Mouse (Mus musculus): ENCODE measurements around the gene Arl15. TPM values are rescaled to one million over a fixed set of nuclear protein-coding genes. Genes with fewer than 3 reads are reported as not detected.

The Arl15 gene
- polyA plus RNA-seq, 1 experiment from 2014 or later = 10.6 TPM

DNA sequence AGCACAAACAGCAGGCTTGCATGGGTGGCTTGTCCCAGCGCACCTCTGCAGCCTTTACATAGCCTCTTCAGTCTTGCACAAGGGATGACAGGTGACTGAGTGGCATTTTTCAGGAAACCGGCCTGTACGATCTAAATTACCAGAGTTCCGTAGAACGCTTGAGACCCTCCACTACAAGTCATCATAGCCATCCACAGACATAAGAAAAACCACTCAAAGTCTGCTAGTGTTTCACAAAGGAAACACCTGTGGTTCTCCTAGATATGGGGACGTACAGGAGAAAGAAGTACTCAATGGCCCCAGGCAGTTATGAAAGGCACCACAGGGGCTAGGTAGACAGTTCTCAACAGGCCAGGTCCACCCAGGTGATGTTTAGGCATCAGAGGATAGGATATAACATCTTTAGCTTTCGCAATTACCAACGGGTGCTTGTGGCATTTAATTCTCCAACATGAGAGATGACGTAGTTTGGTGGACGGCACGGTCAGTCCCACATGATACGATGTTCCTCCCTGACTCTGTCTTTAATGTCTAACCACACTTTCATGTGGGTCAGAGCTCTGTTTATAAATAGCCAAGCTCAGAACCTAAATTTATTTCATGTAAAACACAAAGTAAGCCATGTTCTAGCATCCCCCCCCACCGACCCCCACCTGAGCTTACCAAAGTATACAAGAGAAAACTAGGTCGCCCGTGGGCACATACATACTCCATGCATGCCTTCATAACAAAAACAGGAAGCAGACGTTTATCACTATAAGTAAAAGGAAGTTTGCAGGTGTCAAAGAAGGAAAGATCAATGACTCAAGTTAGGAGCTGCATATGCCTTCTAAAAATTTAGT lies 356.8 kb downstream of the Arl15 start:
- 76% methylated on average over 16 of the region's 16 CpGs for WGBS
- no peak overlapping the region for H3K4me2 ChIP-seq (ENCODE audit: low read depth, low read length)
- no peaks in the 10 kb centered on the region for H3K36me3 ChIP-seq (ENCODE audit: control insufficient read depth, insufficient read depth, low read length)
- no peak overlapping the region for H3K27ac ChIP-seq (ENCODE audit: low read length)
- H3K4me1 ChIP-seq (replicated peaks; ENCODE audit: control insufficient read depth, insufficient read depth, low read length) = no peaks in the 10 kb centered on the region
- H3K4me3 ChIP-seq (ENCODE audit: low read length) = no peak overlapping the region
- no peak overlapping the region for H3K9ac ChIP-seq (ENCODE audit: low read length)
- no peaks in the 10 kb centered on the region for H3K27me3 ChIP-seq (ENCODE audit: control insufficient read depth, insufficient read depth, low read depth, low read length)
- no peak for ATAC-seq (ENCODE audit: low read depth)
- H3K9me3 ChIP-seq (ENCODE audit: control insufficient read depth, low read length) = no peaks in the 10 kb centered on the region

- H3K9me3 ChIP-seq (ENCODE audit: control insufficient read depth, low read length) = no peaks in the 10 kb centered on the region
- no peaks in the 10 kb centered on the region for H3K4me1 ChIP-seq (replicated peaks; ENCODE audit: control insufficient read depth, insufficient read depth, low read length)
- no peak for ATAC-seq (ENCODE audit: low read depth)
- no peak overlapping the region for H3K4me3 ChIP-seq (ENCODE audit: low read length)
- no peak overlapping the region for H3K4me2 ChIP-seq (ENCODE audit: low read depth, low read length)
- H3K36me3 ChIP-seq (ENCODE audit: control insufficient read depth, insufficient read depth, low read length) = no peaks in the 10 kb centered on the region
- H3K27ac ChIP-seq (ENCODE audit: low read length) = no peak overlapping the region
- no peaks in the 10 kb centered on the region for H3K27me3 ChIP-seq (ENCODE audit: control insufficient read depth, insufficient read depth, low read depth, low read length)
- 67% methylated on average over 10 of the region's 10 CpGs for WGBS
- no peak overlapping the region for H3K9ac ChIP-seq (ENCODE audit: low read length)
Measured at GRCm38 (mm10) chr13:114151698-114152069, 357.4 kb downstream of the Arl15 start.

DNA sequence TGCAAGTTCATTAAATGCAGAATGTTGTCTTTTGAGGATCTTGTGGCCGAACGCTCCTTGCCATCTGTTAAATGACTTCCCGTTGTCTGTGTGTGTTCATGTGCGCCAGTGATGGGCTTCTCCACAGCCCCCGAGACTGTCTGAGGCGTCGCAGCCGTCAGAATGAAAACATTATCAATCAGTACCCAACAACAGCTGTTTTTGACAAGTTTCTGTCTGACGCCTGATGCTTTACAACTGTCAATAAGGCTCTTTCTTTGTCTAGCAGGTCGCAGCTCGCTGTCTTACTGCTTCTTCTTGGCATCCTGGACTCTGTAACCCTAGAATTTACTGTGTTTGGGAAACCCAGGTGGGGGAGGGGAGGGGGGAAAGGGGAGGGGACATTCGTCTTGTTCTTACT lies 362.4 kb downstream of the Arl15 start:
- H3K36me3 ChIP-seq (ENCODE audit: control insufficient read depth, insufficient read depth, low read length) = no peaks in the 10 kb centered on the region
- no peak overlapping the region for H3K9ac ChIP-seq (ENCODE audit: low read length)
- ATAC-seq (ENCODE audit: low read depth) = no peak
- no peak overlapping the region for H3K27ac ChIP-seq (ENCODE audit: low read length)
- H3K4me3 ChIP-seq (ENCODE audit: low read length) = no peak overlapping the region
- WGBS = 41% methylated on average over 12 of the region's 12 CpGs
- H3K9me3 ChIP-seq (ENCODE audit: control insufficient read depth, low read length) = no peaks in the 10 kb centered on the region
- H3K27me3 ChIP-seq (ENCODE audit: control insufficient read depth, insufficient read depth, low read depth, low read length) = no peaks in the 10 kb centered on the region
- H3K4me1 ChIP-seq (replicated peaks; ENCODE audit: control insufficient read depth, insufficient read depth, low read length) = no peaks in the 10 kb centered on the region
- no peak overlapping the region for H3K4me2 ChIP-seq (ENCODE audit: low read depth, low read length)

- Histone ChIP-seq H3K36me3 (ENCODE audit: control insufficient read depth, insufficient read depth, low read length) (no peaks in the 10 kb centered on the region), H3K9ac (ENCODE audit: low read length) (no peak overlapping the region), H3K27me3 (ENCODE audit: control insufficient read depth, insufficient read depth, low read depth, low read length) (no peaks in the 10 kb centered on the region), H3K4me1 (replicated peaks; ENCODE audit: control insufficient read depth, insufficient read depth, low read length) (no peaks in the 10 kb centered on the region), H3K27ac (ENCODE audit: low read length) (no peak overlapping the region), H3K9me3 (ENCODE audit: control insufficient read depth, low read length) (no peaks in the 10 kb centered on the region), H3K4me2 (ENCODE audit: low read depth, low read length) (no peak overlapping the region), H3K4me3 (ENCODE audit: low read length) (no peak overlapping the region)
- ATAC-seq (ENCODE audit: low read depth) = no peak
- 90% methylated on average over 9 of the region's 9 CpGs for WGBS
Measured at GRCm38 (mm10) chr13:114158111-114158730, 363.9 kb downstream of the Arl15 start.

DNA sequence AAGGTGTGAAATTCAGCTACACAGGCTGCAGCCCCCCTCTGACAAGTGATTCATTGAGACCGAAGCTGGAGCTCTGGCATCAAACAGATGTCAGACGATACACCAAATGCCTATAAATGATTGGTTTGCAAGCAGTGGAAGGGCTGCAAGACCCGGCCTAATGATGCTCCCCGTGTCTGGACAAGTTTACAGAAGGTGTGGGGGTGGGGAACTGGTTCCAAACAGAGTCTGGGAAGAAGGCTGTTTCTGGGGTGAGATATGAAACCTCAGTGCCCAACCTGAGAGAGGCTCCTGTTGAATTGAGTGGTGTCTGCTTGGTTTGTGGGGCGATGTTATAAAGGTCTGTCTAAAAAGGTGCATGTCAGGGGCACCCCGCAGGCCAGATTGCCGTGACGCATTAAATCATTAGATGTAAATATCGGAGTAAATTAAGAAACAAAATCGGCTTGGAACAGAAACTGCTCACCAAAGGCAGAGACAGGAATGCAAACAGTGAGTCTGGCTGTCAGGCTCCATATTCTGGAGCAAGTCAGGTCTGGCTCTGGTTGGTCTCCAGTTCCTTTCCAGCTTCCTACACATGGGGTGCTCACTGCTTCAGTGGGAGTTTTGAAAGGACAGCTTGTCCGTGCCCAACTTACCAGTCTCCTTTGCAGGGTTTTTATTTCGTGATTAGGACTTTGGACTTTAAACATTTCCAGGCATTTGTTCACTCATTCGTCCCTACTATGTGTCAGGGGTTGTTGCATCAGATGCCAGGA lies 365.5 kb downstream of the Arl15 start:
- no peak overlapping the region for H3K27ac ChIP-seq (ENCODE audit: low read length)
- no peak overlapping the region for H3K4me3 ChIP-seq (ENCODE audit: low read length)
- peaks cover 4% of the 10 kb centered on the region; the same call in 1 of the 2 replicates for H3K27me3 ChIP-seq (ENCODE audit: control insufficient read depth, insufficient read depth, low read depth, low read length)
- H3K4me1 ChIP-seq (replicated peaks; ENCODE audit: control insufficient read depth, insufficient read depth, low read length) = no peaks in the 10 kb centered on the region
- WGBS = 50% methylated on average over 13 of the region's 13 CpGs
- H3K9me3 ChIP-seq (ENCODE audit: control insufficient read depth, low read length) = no peaks in the 10 kb centered on the region
- no peaks in the 10 kb centered on the region for H3K36me3 ChIP-seq (ENCODE audit: control insufficient read depth, insufficient read depth, low read length)
- no peak overlapping the region for H3K4me2 ChIP-seq (ENCODE audit: low read depth, low read length)
- no peak for ATAC-seq (ENCODE audit: low read depth)
- H3K9ac ChIP-seq (ENCODE audit: low read length) = no peak overlapping the region

DNA sequence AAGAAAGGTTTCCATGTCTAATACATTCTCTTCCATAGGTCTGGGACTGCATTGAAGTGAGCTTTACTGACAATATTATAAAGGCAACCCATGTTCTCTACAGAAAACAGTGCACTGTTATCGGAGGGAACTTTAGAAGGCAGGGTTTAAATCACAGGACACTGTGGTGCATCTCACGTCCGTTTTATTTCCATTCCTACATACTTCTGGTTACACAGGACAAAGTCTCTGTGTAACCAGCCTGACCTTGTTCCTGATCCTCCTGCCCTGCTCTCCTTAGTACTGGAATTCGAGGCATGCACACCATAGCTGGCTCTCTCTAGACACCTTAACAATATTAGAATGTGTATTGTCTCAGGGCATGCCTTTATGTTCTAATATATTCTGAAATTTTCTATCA lies 368.4 kb downstream of the Arl15 start:
- Histone ChIP-seq H3K27me3 (ENCODE audit: control insufficient read depth, insufficient read depth, low read depth, low read length) (peaks cover 4% of the 10 kb centered on the region; the same call in 1 of the 2 replicates), H3K9me3 (ENCODE audit: control insufficient read depth, low read length) (no peaks in the 10 kb centered on the region), H3K9ac (ENCODE audit: low read length) (no peak overlapping the region), H3K4me1 (replicated peaks; ENCODE audit: control insufficient read depth, insufficient read depth, low read length) (no peaks in the 10 kb centered on the region), H3K4me2 (ENCODE audit: low read depth, low read length) (no peak overlapping the region), H3K36me3 (ENCODE audit: control insufficient read depth, insufficient read depth, low read length) (no peaks in the 10 kb centered on the region), H3K27ac (ENCODE audit: low read length) (no peak overlapping the region), H3K4me3 (ENCODE audit: low read length) (no peak overlapping the region)
- 48% methylated on average over 4 of the region's 4 CpGs for WGBS
- no peak for ATAC-seq (ENCODE audit: low read depth)

- Histone ChIP-seq H3K27ac (ENCODE audit: low read length) (no peak overlapping the region), H3K4me2 (ENCODE audit: low read depth, low read length) (no peak overlapping the region), H3K36me3 (ENCODE audit: control insufficient read depth, insufficient read depth, low read length) (no peaks in the 10 kb centered on the region), H3K9me3 (ENCODE audit: control insufficient read depth, low read length) (no peaks in the 10 kb centered on the region), H3K4me3 (ENCODE audit: low read length) (no peak overlapping the region), H3K4me1 (replicated peaks; ENCODE audit: control insufficient read depth, insufficient read depth, low read length) (no peaks in the 10 kb centered on the region), H3K27me3 (ENCODE audit: control insufficient read depth, insufficient read depth, low read depth, low read length) (peaks cover 4% of the 10 kb centered on the region; the same call in 1 of the 2 replicates), H3K9ac (ENCODE audit: low read length) (no peak overlapping the region)
- 45% methylated on average over 7 of the region's 7 CpGs for WGBS
- no peak for ATAC-seq (ENCODE audit: low read depth)
Measured at GRCm38 (mm10) chr13:114165616-114166015, 371.3 kb downstream of the Arl15 start.

DNA sequence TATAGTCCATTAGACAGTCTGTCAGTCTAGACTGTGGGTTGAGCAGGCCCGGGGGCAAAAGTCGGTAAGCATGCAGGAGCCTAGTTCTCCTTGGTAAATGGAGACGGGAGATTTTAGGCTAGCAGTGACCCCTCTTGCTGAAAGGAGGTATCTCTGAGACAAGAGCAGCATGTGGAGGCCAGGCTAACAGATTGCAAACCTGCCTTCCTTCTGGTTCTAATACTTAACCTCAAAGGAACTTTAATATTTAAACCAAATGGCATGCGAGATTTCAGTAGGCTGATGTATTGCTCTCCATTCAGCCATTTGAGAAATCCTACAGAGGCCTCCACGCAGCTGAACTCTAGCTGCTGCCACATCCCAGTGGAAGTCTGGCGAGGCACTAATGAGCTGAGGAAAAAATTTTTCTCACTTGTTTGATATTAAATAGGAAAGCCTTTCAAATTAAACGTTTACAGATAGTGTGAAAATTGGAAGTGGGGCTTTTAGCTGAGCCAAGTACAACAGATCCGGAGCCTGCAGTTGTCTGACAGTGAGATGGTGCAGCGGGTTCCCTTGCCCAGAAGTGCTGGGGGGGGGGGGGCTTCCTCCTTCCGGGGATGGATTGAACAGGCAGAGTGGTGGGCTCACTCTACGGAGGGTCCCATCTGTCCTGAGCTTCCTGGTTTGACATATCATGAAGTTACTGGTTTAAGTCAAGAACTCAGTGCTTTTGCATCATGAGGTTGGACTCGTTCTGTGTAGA lies 372.3 kb downstream of the Arl15 start:
- H3K27me3 ChIP-seq (ENCODE audit: control insufficient read depth, insufficient read depth, low read depth, low read length) = peaks cover 4% of the 10 kb centered on the region; the same call in 1 of the 2 replicates
- WGBS = 29% methylated on average over 12 of the region's 12 CpGs
- no peak overlapping the region for H3K4me2 ChIP-seq (ENCODE audit: low read depth, low read length)
- no peak overlapping the region for H3K27ac ChIP-seq (ENCODE audit: low read length)
- H3K36me3 ChIP-seq (ENCODE audit: control insufficient read depth, insufficient read depth, low read length) = no peaks in the 10 kb centered on the region
- no peaks in the 10 kb centered on the region for H3K9me3 ChIP-seq (ENCODE audit: control insufficient read depth, low read length)
- ATAC-seq (ENCODE audit: low read depth) = peak; percentile 75
- H3K9ac ChIP-seq (ENCODE audit: low read length) = no peak overlapping the region
- H3K4me3 ChIP-seq (ENCODE audit: low read length) = no peak overlapping the region
- no peaks in the 10 kb centered on the region for H3K4me1 ChIP-seq (replicated peaks; ENCODE audit: control insufficient read depth, insufficient read depth, low read length)

Measured in lung, embryonic 16.5 days (tissue).